27 mouse cellular contexts compared by ENCODE assay signal in the genomic region with DNA sequence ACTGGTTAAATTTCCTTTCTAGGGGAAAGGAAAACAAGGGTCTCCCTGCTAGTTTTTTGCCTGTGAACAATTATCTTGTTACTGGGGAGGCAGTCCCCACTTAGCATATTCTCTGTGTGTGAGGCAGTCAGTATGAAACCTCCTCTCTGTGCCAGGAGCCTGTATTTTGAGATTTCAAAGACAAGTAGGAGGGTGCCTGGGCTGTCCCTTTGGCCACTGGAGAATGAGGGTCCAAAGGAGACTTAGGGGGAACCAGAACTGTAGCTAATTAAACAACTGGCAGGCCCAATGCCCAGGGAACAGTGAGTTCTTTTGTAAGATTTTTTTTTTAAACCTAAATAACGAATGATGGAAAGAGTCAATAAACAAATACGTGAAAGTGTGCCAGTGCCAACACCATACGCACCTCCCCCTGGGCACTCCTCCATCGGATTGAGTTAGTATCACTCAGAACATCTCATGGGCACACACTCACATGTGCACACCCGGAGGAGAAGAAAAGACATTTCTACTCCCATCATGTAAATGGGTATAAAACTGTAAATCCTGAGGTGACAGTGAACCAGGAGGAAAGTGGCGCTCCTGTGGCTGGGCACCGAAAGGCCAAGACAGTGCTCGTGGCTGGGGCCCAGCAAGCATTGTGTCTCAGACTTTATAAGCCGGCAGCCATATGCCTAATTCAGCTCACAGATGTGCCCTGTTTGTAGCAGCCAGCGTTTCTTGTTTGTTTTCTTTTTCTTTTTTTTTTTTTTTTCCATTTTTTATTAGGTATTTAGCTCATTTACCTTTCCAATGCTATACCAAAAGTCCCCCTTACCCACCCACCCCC.
A peak's percentile ranks its signal among the peaks of the same experiment; 100 is the strongest.
DNase-seq lines count a peak whose midpoint lies in the region; ATAC-seq and TF ChIP-seq lines count a peak whose summit lies in the region.
"Had no signal": no experiment of that assay in that cellular context is flagged by ENCODE, and none has a peak within 500 bp of the region (broad histone marks: within the 10 kb centered on the region; RNA-seq: fewer than 3 reads in every experiment).

No protein-coding gene starts in this region.

- no peak for TF ChIP-seq POLR2A in heart, adult 2 months (IDR thresholded peaks at IDR 0.05; ENCODE audit: insufficient read depth, low read depth, low read length)
- no peak for TF ChIP-seq POLR2A in brain, embryonic 14.5 days (IDR thresholded peaks at IDR 0.05; ENCODE audit: borderline replicate concordance, extremely low read depth, insufficient read depth, insufficient read length, poor library complexity, severe bottlenecking)

- no peak overlapping the region for H3K27ac ChIP-seq in heart, adult 2 months
- H3K27ac ChIP-seq in midbrain, embryonic 11.5 days (ENCODE audit: low read depth, low read length) = no peak overlapping the region
- H3K27ac ChIP-seq in midbrain, embryonic 13.5 days = no peak overlapping the region
- no peak overlapping the region; the same call in 1 of the 2 replicates for H3K27ac ChIP-seq in embryonic facial prominence, embryonic 14.5 days (replicated peaks; ENCODE audit: low read depth, low read length)
- H3K27ac ChIP-seq: heart, embryonic 10.5 days; heart, embryonic 15.5 days; liver, embryonic 14.5 days; macrophage; stomach, embryonic 15.5 days had no signal

- WGBS in heart, adult 2 months = 84% methylated on average over 10 of the region's 10 CpGs
- 87% methylated on average over 10 of the region's 10 CpGs for WGBS in midbrain, embryonic 11.5 days
- WGBS in midbrain, embryonic 13.5 days = 85% methylated on average over 10 of the region's 10 CpGs
- 65% methylated on average over 10 of the region's 10 CpGs for WGBS in embryonic facial prominence, embryonic 14.5 days

- H3K79me2 ChIP-seq in heart, adult 2 months (replicated peaks; ENCODE audit: control insufficient read depth, insufficient read depth, low read length) = no peaks in the 10 kb centered on the region

- H3K27me3 ChIP-seq in heart, adult 2 months (ENCODE audit: control insufficient read depth, insufficient read depth, low read length) = no peaks in the 10 kb centered on the region
- no peaks in the 10 kb centered on the region for H3K27me3 ChIP-seq in midbrain, embryonic 11.5 days (ENCODE audit: control insufficient read depth, insufficient read depth, low read length)
- no peaks in the 10 kb centered on the region for H3K27me3 ChIP-seq in midbrain, embryonic 13.5 days
- H3K27me3 ChIP-seq in embryonic facial prominence, embryonic 14.5 days (replicated peaks; ENCODE audit: control insufficient read depth, insufficient read depth, low read length) = no peaks in the 10 kb centered on the region
- H3K27me3 ChIP-seq: heart, embryonic 15.5 days; stomach, embryonic 15.5 days had no signal

- no peak overlapping the region for H3K4me3 ChIP-seq in heart, adult 2 months
- H3K4me3 ChIP-seq in midbrain, embryonic 11.5 days (ENCODE audit: low read depth, low read length) = no peak overlapping the region
- no peak overlapping the region for H3K4me3 ChIP-seq in midbrain, embryonic 13.5 days (replicated peaks)
- no peak overlapping the region for H3K4me3 ChIP-seq in embryonic facial prominence, embryonic 14.5 days (ENCODE audit: low read depth, low read length)
- H3K4me3 ChIP-seq: heart, embryonic 10.5 days; heart, embryonic 15.5 days; stomach, embryonic 15.5 days had no signal

- H3K4me2 ChIP-seq in midbrain, embryonic 11.5 days = no peak overlapping the region
- H3K4me2 ChIP-seq in midbrain, embryonic 13.5 days (replicated peaks) = no peak overlapping the region
- H3K4me2 ChIP-seq in embryonic facial prominence, embryonic 14.5 days (ENCODE audit: low read depth, low read length) = no peak overlapping the region
- H3K4me2 ChIP-seq: heart, embryonic 15.5 days; stomach, embryonic 15.5 days had no signal

- no peak for TF ChIP-seq CTCF in heart, adult 2 months (IDR thresholded peaks at IDR 0.05)
- no peak for TF ChIP-seq CTCF in brain, embryonic 14.5 days (IDR thresholded peaks at IDR 0.05; ENCODE audit: borderline replicate concordance, extremely low read depth, insufficient read depth, insufficient read length)

- ATAC-seq in midbrain, embryonic 11.5 days (ENCODE audit: low FRiP score) = no peak
- ATAC-seq in midbrain, embryonic 13.5 days = no peak
- ATAC-seq in embryonic facial prominence, embryonic 14.5 days (ENCODE audit: low read depth) = no peak
- ATAC-seq: activated CD4-positive, CD25-positive, alpha-beta regulatory T cell, adult 4 months; intestine, postnatal 0 days had no signal

- no peak overlapping the region for H3K9ac ChIP-seq in heart, adult 2 months (ENCODE audit: low read depth, low read length)
- no peak overlapping the region for H3K9ac ChIP-seq in midbrain, embryonic 11.5 days (ENCODE audit: low read length)
- no peak overlapping the region for H3K9ac ChIP-seq in midbrain, embryonic 13.5 days (replicated peaks)
- H3K9ac ChIP-seq in embryonic facial prominence, embryonic 14.5 days (ENCODE audit: low read depth, low read length) = no peak overlapping the region
- H3K9ac ChIP-seq: heart, embryonic 15.5 days; liver, embryonic 14.5 days; stomach, embryonic 15.5 days had no signal

- no peaks in the 10 kb centered on the region for H3K4me1 ChIP-seq in heart, adult 2 months (ENCODE audit: control insufficient read depth, insufficient read depth, low read length)
- no peaks in the 10 kb centered on the region for H3K4me1 ChIP-seq in midbrain, embryonic 11.5 days (ENCODE audit: control insufficient read depth, insufficient read depth, low read length)
- H3K4me1 ChIP-seq in midbrain, embryonic 13.5 days (replicated peaks) = no peaks in the 10 kb centered on the region
- no peaks in the 10 kb centered on the region for H3K4me1 ChIP-seq in embryonic facial prominence, embryonic 14.5 days (ENCODE audit: control insufficient read depth, insufficient read depth, low read length)
- H3K4me1 ChIP-seq: heart, embryonic 10.5 days; heart, embryonic 15.5 days; stomach, embryonic 15.5 days had no signal

- peak; percentile 79 for DNase-seq in heart, adult 11 months
- no peak for DNase-seq in heart, adult 2 months
- DNase-seq in midbrain, embryonic 11.5 days (ENCODE audit: low spot score, missing footprints) = peak; percentile 77
- peak; percentile 84 for DNase-seq in brain, embryonic 14.5 days (ENCODE audit: low read depth)
- DNase-seq in embryonic facial prominence, embryonic 14.5 days (ENCODE audit: low spot score) = peak; percentile 16
- DNase-seq in ovary, postnatal 10 days (ENCODE audit: low spot score) = no peak
- DNase-seq in MN1 (ENCODE audit: low spot score) = no peak
- DNase-seq: adrenal gland, adult 2 months; adrenal gland, postnatal 36 days; B cell, adult 2 months; cerebellum, adult 2 months; gastrocnemius, postnatal 10 days; kidney, adult 9 months; kidney, postnatal 10 days; layer of hippocampus, adult 9-11 months; liver; lung, adult 2 months; lung, postnatal 10 days; thymus, postnatal 14 days had no signal

- H3K36me3 ChIP-seq in heart, adult 2 months (ENCODE audit: control insufficient read depth, insufficient read depth, low read length) = no peaks in the 10 kb centered on the region
- H3K36me3 ChIP-seq in midbrain, embryonic 11.5 days (ENCODE audit: control insufficient read depth, insufficient read depth, low read length) = no peaks in the 10 kb centered on the region
- no peaks in the 10 kb centered on the region for H3K36me3 ChIP-seq in midbrain, embryonic 13.5 days
- H3K36me3 ChIP-seq in embryonic facial prominence, embryonic 14.5 days (ENCODE audit: control insufficient read depth, insufficient read depth, low read length) = no peaks in the 10 kb centered on the region
- H3K36me3 ChIP-seq: heart, embryonic 10.5 days; heart, embryonic 15.5 days; stomach, embryonic 15.5 days had no signal

- intact Hi-C loops in heart, adult 2 months (cut with DNase I) = no loop called here

- no peak for TF ChIP-seq EP300 in heart, adult 2 months (IDR thresholded peaks at IDR 0.05; ENCODE audit: insufficient read depth, low read depth, low read length)

- H3K9me3 ChIP-seq in midbrain, embryonic 11.5 days (ENCODE audit: control insufficient read depth, low read length) = no peaks in the 10 kb centered on the region
- H3K9me3 ChIP-seq in midbrain, embryonic 13.5 days = no peaks in the 10 kb centered on the region
- no peaks in the 10 kb centered on the region for H3K9me3 ChIP-seq in embryonic facial prominence, embryonic 14.5 days (ENCODE audit: control insufficient read depth, low read length)
- H3K9me3 ChIP-seq: heart, embryonic 10.5 days; heart, embryonic 15.5 days; stomach, embryonic 15.5 days had no signal

Comparison
In these comparisons a context has a peak if more than half of its experiments do, and no peak if none do; other contexts are left out.
1. DNase-seq: peak in heart, adult 11 months (single experiment), midbrain, embryonic 11.5 days (single experiment), brain, embryonic 14.5 days (single experiment) and embryonic facial prominence, embryonic 14.5 days (single experiment); none in heart, adult 2 months (0 of 2), ovary, postnatal 10 days (single experiment) and MN1 (single experiment).